Mouse (Mus musculus): ENCODE measurements around the gene Dynlrb1.

DNA sequence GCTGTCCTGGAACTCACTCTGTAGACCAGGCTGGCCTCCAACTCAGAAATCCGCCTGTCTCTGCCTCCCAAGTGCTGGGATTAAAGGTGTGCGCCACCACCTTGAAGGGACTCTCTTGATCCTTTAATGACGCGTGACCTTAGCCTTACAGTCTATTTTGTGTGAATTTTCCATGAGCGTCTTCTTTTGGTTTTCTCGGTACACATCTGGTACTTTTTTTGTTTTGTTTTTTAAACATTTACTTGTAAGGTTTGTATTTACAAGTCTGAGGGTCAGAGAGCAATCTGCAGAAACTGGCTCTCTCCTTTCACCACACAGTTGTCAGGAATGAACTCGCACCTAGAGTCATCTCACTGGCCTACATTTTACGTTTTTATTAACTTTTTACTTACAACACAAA lies 37.3 kb downstream of the Dynlrb1 start:
- TF ChIP-seq POLR2A (IDR thresholded peaks at IDR 0.05; ENCODE audit: low read depth, low read length) (no peak), CTCF (IDR thresholded peaks at IDR 0.05; ENCODE audit: extremely low read depth, insufficient read depth, insufficient read length, insufficient replicate concordance) (no peak)
